Mouse (Mus musculus) MEL (cell line): ENCODE measurements around the gene Aire. TPM values are rescaled to one million over a fixed set of nuclear protein-coding genes. Genes with fewer than 3 reads are reported as not detected.

Source experiments
- DNase-seq: peaks from one replicate; pipeline ENCODE4 v3.0.0; 2011; ENCODE audit warnings: low read depth, low spot score
- H3K27ac ChIP-seq: 2 replicates; pipeline ENCODE4 v1.5.1; 2012; ENCODE audit warnings: low read depth, mild to moderate bottlenecking, control low read depth, low read length, moderate library complexity; ENCODE audit not compliant: control insufficient read depth
- H3K27me3 ChIP-seq, 2 experiments: fragments of 150-350 bp in 1 of 2; sonication (generic) in 1 of 2; 2 replicates each; pipeline ENCODE4 v1.6.1; 2012; ENCODE audit warnings: low read length in 2 of 2, mild to moderate bottlenecking in 2 of 2, improper control_type of control experiment in 1 of 2, moderate library complexity in 1 of 2; ENCODE audit not compliant: insufficient read depth in 2 of 2, control insufficient read depth in 1 of 2
- H3K36me3 ChIP-seq, 2 experiments: 2 replicates each; pipeline ENCODE4 v1.6.1; 2012 to 2014; ENCODE audit warnings: low read length in 2 of 2, improper control_type of control experiment in 1 of 2, inconsistent platforms in 1 of 2, mild to moderate bottlenecking in 1 of 2; ENCODE audit not compliant: insufficient read depth in 2 of 2, control insufficient read depth in 1 of 2
- H3K4me1 ChIP-seq, 2 experiments: fragments of 150-350 bp in 1 of 2; sonication (generic) in 1 of 2; 2 replicates each; pipeline ENCODE4 v1.6.1; 2012; ENCODE audit warnings: low read length in 2 of 2, improper control_type of control experiment in 1 of 2, mild to moderate bottlenecking in 1 of 2; ENCODE audit not compliant: insufficient read depth in 2 of 2, control insufficient read depth in 1 of 2
- H3K4me3 ChIP-seq, 2 experiments: fragments of 150-350 bp in 1 of 2; sonication (generic) in 1 of 2; 2 replicates each; pipeline ENCODE4 v1.5.1; 2012; ENCODE audit warnings: low read depth in 2 of 2, low read length in 2 of 2, mild to moderate bottlenecking in 2 of 2, moderate library complexity in 2 of 2, control low read depth in 1 of 2, improper control_type of control experiment in 1 of 2; ENCODE audit not compliant: control insufficient read depth in 1 of 2, insufficient read depth in 1 of 2
- H3K79me2 ChIP-seq: 2 replicates; pipeline ENCODE4 v1.6.1; 2012; ENCODE audit warnings: mild to moderate bottlenecking, low read length, moderate library complexity; ENCODE audit not compliant: control insufficient read depth, poor library complexity, insufficient read depth
- H3K9ac ChIP-seq: 2 replicates; pipeline ENCODE4 v1.6.1; 2012; ENCODE audit warnings: low read depth, mild to moderate bottlenecking, control low read depth, low read length, moderate library complexity; ENCODE audit not compliant: control insufficient read depth, poor library complexity, severe bottlenecking
- H3K9me3 ChIP-seq: fragments of 150-350 bp; sonication (generic); replicated peaks from 2 replicates; pipeline ENCODE4 v1.6.1; 2012; ENCODE audit warnings: mild to moderate bottlenecking, low read length, improper control_type of control experiment, moderate library complexity; ENCODE audit not compliant: insufficient read depth
- BHLHE40 ChIP-seq: IDR thresholded peaks from 2 replicates; pipeline ENCODE4 v1.6.1; 2012; ENCODE audit warnings: low read depth, mild to moderate bottlenecking, inconsistent platforms, low read length, improper control_type of control experiment, borderline replicate concordance
- CHD1 ChIP-seq: IDR thresholded peaks from 2 replicates; pipeline ENCODE4 v1.6.1; 2012; ENCODE audit warnings: low read depth, mild to moderate bottlenecking, inconsistent platforms, low read length, improper control_type of control experiment
- ELF1 ChIP-seq: IDR thresholded peaks from 2 replicates; pipeline ENCODE4 v1.6.1; 2014; ENCODE audit warnings: low read depth, mild to moderate bottlenecking, inconsistent platforms, low read length, improper control_type of control experiment, moderate library complexity
- ETS1 ChIP-seq: IDR thresholded peaks from 2 replicates; pipeline ENCODE4 v1.6.1; 2012; ENCODE audit warnings: low read depth, mild to moderate bottlenecking, inconsistent platforms, low read length, improper control_type of control experiment, moderate library complexity
- HCFC1 ChIP-seq: IDR thresholded peaks from 2 replicates; pipeline ENCODE4 v1.6.1; 2012; ENCODE audit warnings: low read depth, mild to moderate bottlenecking, inconsistent platforms, low read length, improper control_type of control experiment, moderate library complexity
- KAT2A ChIP-seq: conservative IDR thresholded peaks from 2 replicates; pipeline ENCODE4 v1.6.1; 2012; ENCODE audit warnings: low read depth, low read length, improper control_type of control experiment, inconsistent platforms
- MAX ChIP-seq: IDR thresholded peaks from 2 replicates; pipeline ENCODE4 v1.6.1; 2011; ENCODE audit warnings: low read length, improper control_type of control experiment
- MAZ ChIP-seq: IDR thresholded peaks from 2 replicates; pipeline ENCODE4 v1.6.1; 2012; ENCODE audit warnings: low read depth, mild to moderate bottlenecking, inconsistent platforms, low read length, improper control_type of control experiment
- MEF2A ChIP-seq: IDR thresholded peaks from 2 replicates; pipeline ENCODE4 v1.6.1; 2014; ENCODE audit warnings: low read depth, mild to moderate bottlenecking, inconsistent platforms, low read length, improper control_type of control experiment; ENCODE audit not compliant: poor library complexity, insufficient replicate concordance, severe bottlenecking; ENCODE audit errors: extremely low read depth
- MXI1 ChIP-seq: IDR thresholded peaks from 2 replicates; pipeline ENCODE4 v1.6.1; 2011; ENCODE audit warnings: mild to moderate bottlenecking, low read depth, low read length, improper control_type of control experiment
- MYB ChIP-seq: IDR thresholded peaks from 2 replicates; pipeline ENCODE4 v1.6.1; 2011; ENCODE audit warnings: mild to moderate bottlenecking, low read depth, low read length, improper control_type of control experiment
- MYC ChIP-seq: IDR thresholded peaks from 2 replicates; pipeline ENCODE4 v1.6.1; 2011; ENCODE audit warnings: low read depth, mild to moderate bottlenecking, low read length, improper control_type of control experiment, moderate library complexity
- NELFE ChIP-seq: IDR thresholded peaks from 2 replicates; pipeline ENCODE4 v1.6.1; 2011; ENCODE audit warnings: low read depth, low read length, improper control_type of control experiment
- NRF1 ChIP-seq: IDR thresholded peaks from 2 replicates; pipeline ENCODE4 v1.6.1; 2014; ENCODE audit warnings: low read depth, mild to moderate bottlenecking, inconsistent platforms, low read length, improper control_type of control experiment, moderate library complexity; ENCODE audit not compliant: poor library complexity, insufficient read depth, severe bottlenecking
- POLR2A ChIP-seq, 2 experiments: IDR thresholded peaks; 2 replicates each; pipeline ENCODE4 v1.6.1; 2011 to 2012; ENCODE audit warnings: low read length in 2 of 2, mild to moderate bottlenecking in 2 of 2, control low read depth in 1 of 2, improper control_type of control experiment in 1 of 2, low read depth in 1 of 2, moderate library complexity in 1 of 2; ENCODE audit not compliant: control insufficient read depth in 1 of 2, insufficient read depth in 1 of 2, poor library complexity in 1 of 2
- POLR2AphosphoS2 ChIP-seq: IDR thresholded peaks from 2 replicates; pipeline ENCODE4 v1.6.1; 2011; ENCODE audit warnings: low read length, improper control_type of control experiment
- POLR2AphosphoS5 ChIP-seq: IDR thresholded peaks from 2 replicates; pipeline ENCODE4 v1.6.1; 2012; ENCODE audit warnings: low read depth, borderline replicate concordance, mild to moderate bottlenecking, inconsistent platforms, low read length, moderate library complexity, mixed read lengths
- RAD21 ChIP-seq: IDR thresholded peaks from 2 replicates; pipeline ENCODE4 v1.6.1; 2011; ENCODE audit warnings: mild to moderate bottlenecking, low read depth, low read length, improper control_type of control experiment
- RCOR1 ChIP-seq: IDR thresholded peaks from 2 replicates; pipeline ENCODE4 v1.6.1; 2012; ENCODE audit warnings: low read depth, mild to moderate bottlenecking, inconsistent platforms, low read length, improper control_type of control experiment
- SIN3A ChIP-seq: IDR thresholded peaks from 2 replicates; pipeline ENCODE4 v1.6.1; 2012; ENCODE audit warnings: low read length, improper control_type of control experiment, inconsistent platforms
- SMC3 ChIP-seq: IDR thresholded peaks from 2 replicates; pipeline ENCODE4 v1.6.1; 2011; ENCODE audit warnings: low read depth, low read length, improper control_type of control experiment
- TBP ChIP-seq: IDR thresholded peaks from 2 replicates; pipeline ENCODE4 v1.8.0; 2011; ENCODE audit warnings: low read depth, low read length, improper control_type of control experiment
- TCF12 ChIP-seq: IDR thresholded peaks from 2 replicates; pipeline ENCODE4 v1.6.1; 2014; ENCODE audit warnings: low read depth, mild to moderate bottlenecking, inconsistent platforms, low read length, improper control_type of control experiment, moderate library complexity
- USF2 ChIP-seq, 2 experiments: IDR thresholded peaks; 2 replicates each; pipeline ENCODE4 v1.6.1; 2011 to 2012; ENCODE audit warnings: improper control_type of control experiment in 2 of 2, low read length in 2 of 2, borderline replicate concordance in 1 of 2, inconsistent platforms in 1 of 2, low read depth in 1 of 2, mild to moderate bottlenecking in 1 of 2; ENCODE audit not compliant: insufficient read depth in 1 of 2
- ZC3H11A ChIP-seq: IDR thresholded peaks from 2 replicates; pipeline ENCODE4 v1.6.1; 2012; ENCODE audit warnings: low read depth, mild to moderate bottlenecking, inconsistent platforms, low read length, improper control_type of control experiment
- ZKSCAN1 ChIP-seq: IDR thresholded peaks from 2 replicates; pipeline ENCODE4 v1.6.1; 2012; ENCODE audit warnings: low read depth, mild to moderate bottlenecking, inconsistent platforms, low read length, improper control_type of control experiment, moderate library complexity
- ZMIZ1 ChIP-seq: IDR thresholded peaks from 2 replicates; pipeline ENCODE4 v1.6.1; 2012; ENCODE audit warnings: low read depth, mild to moderate bottlenecking, inconsistent platforms, low read length, improper control_type of control experiment, moderate library complexity
- ZNF384 ChIP-seq: IDR thresholded peaks from 2 replicates; pipeline ENCODE4 v1.6.1; 2012; ENCODE audit warnings: low read depth, mild to moderate bottlenecking, inconsistent platforms, low read length, improper control_type of control experiment
- polyA plus RNA-seq, 2 experiments: library from polyadenylated mRNA; stranded (reverse) in 1 of 2; unstranded in 1 of 2; fragments of >175 nt in 1 of 2; fragments of >200 nt in 1 of 2; gene quantifications; 2 replicates each; pipeline versions ENCODE4 v1.2.1 to v1.2.4; 2012; ENCODE audit warnings: low replicate concordance in 2 of 2, low read depth in 1 of 2; ENCODE audit not compliant: insufficient read length in 2 of 2, insufficient read depth in 1 of 2, missing spikeins in 1 of 2
- total RNA-seq: library from RNA; depleted of rRNA; stranded (reverse); fragments of 300-350 nt; gene quantifications from 2 replicates; pipeline ENCODE4 v1.2.3, GENCODE M21; 2012

Gene Aire
- total and polyA plus RNA-seq, 3 experiments, result 0.17 TPM; not detected in 2

DNA sequence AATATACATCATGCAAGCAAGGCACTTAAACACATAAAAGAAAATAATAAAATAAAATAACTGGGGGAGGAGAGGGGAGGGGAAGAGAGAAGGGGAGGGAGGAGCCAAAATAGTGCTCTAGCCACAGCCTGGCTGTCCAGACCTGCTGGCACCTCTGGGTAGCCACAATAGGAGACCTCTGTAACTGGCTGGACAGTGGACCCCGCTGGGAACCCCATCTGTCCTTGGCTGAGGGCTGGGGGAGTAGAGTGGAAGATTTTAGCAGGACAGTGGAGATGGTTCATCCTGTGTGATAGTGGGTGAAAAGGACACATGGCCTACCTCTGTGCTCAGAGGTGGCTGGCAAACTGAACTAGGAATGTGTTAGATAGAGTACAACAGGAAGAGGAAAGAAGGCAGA is 1.1 kb upstream of the Aire start:
- no peaks in the 10 kb centered on the region for H3K36me3 ChIP-seq
- TF ChIP-seq TCF12, result no peak
- no peak for TF ChIP-seq MXI1
- no peak for TF ChIP-seq POLR2AphosphoS5
- TF ChIP-seq RCOR1, result no peak
- TF ChIP-seq MEF2A, result no peak
- no peak for TF ChIP-seq ZC3H11A
- TF ChIP-seq ZNF384, result no peak
- no peak for TF ChIP-seq MAX
- no peak for TF ChIP-seq RAD21
- TF ChIP-seq POLR2A (IDR thresholded peaks at IDR 0.05; ENCODE audit: control insufficient read depth in 1 of 2, insufficient read depth in 1 of 2, low read depth in 1 of 2, low read length in 2 of 2, poor library complexity in 1 of 2), result no peak
- TF ChIP-seq ETS1, result no peak
- no peak for TF ChIP-seq POLR2AphosphoS2
- TF ChIP-seq ZKSCAN1, result no peak
- TF ChIP-seq MAZ, result no peak
- TF ChIP-seq NELFE, result no peak
- no peak for TF ChIP-seq SIN3A
- TF ChIP-seq ELF1, result no peak
- TF ChIP-seq ZMIZ1, result no peak
- no peak for DNase-seq
- H3K79me2 ChIP-seq, result no peaks in the 10 kb centered on the region
- H3K27me3 ChIP-seq, result peaks cover 0 to 5% of the 10 kb centered on the region in 2 experiments
- H3K9me3 ChIP-seq, result no peaks in the 10 kb centered on the region
- no peaks in the 10 kb centered on the region for H3K4me1 ChIP-seq
- H3K4me3 ChIP-seq, result no peak overlapping the region
- no peak overlapping the region for H3K27ac ChIP-seq
- no peak overlapping the region for H3K9ac ChIP-seq

DNA sequence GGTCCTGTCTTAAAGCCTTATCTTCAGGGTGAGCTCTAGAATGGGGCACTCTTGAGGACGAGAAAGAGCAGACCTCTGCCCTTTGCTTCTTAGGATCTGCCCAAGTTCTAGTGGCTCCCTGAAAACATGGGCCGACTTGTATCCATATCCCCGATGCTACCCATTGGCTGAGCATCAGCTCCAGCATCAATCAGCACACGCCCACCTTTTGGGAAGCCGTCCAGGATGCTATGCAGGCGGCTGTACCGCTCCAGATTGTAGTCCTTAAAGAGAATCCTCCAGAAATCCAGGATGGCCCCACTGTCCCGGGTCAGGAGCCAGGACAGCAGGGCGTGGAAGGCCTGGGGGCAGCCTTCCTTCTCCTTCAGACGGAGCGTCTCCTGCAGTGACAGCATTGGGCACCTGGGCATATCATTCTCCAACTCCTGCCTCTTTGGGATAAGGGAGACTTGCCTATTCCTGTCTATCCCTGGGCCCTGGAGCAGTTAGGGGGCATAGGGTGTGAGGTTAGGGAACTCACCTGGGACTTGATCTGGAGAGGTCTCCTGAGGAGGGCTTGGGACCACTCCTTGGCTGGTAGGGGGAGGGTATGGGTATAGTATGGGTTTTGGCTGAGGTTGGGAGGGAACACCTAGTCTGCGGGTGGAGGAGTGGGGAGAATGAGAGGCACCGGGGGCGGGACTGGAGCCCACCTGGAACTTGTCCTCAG is 559 bp downstream of the Aire start:
- TF ChIP-seq TCF12 (no peak), MYC (no peak), KAT2A (no peak), HCFC1 (no peak), ZKSCAN1 (no peak), ZNF384 (no peak), TBP (no peak), NRF1 (no peak), CHD1 (no peak), RCOR1 (no peak), USF2 (IDR thresholded peaks at IDR 0.05; ENCODE audit: borderline replicate concordance in 1 of 2, insufficient read depth in 1 of 2, low read depth in 1 of 2, low read length in 2 of 2) (no peak), BHLHE40 (no peak), SMC3 (no peak), ZMIZ1 (no peak), MYB (no peak)
- Histone ChIP-seq H3K27ac (no peak overlapping the region), H3K4me3 (no peak overlapping the region), H3K79me2 (no peaks in the 10 kb centered on the region), H3K9me3 (no peaks in the 10 kb centered on the region), H3K36me3 (no peaks in the 10 kb centered on the region), H3K27me3 (peaks cover 0 to 5% of the 10 kb centered on the region in 2 experiments), H3K9ac (no peak overlapping the region), H3K4me1 (no peaks in the 10 kb centered on the region)
- no peak for DNase-seq
